ENCODE assay signal across 28 mouse cellular contexts in genomic region chr4:68806502-68806901, GRCm38 (mm10).
DNase-seq lines count a peak whose midpoint lies in the region; ATAC-seq and TF ChIP-seq lines count a peak whose summit lies in the region.
"Had no signal": no experiment of that assay in that cellular context is flagged by ENCODE, and none has a peak within 500 bp of the region (broad histone marks: within the 10 kb centered on the region; RNA-seq: fewer than 3 reads in every experiment).

No protein-coding gene starts in this region.

- WGBS in hindbrain, postnatal 0 days, result 64% methylated on average over 3 of the region's 3 CpGs
- 77% methylated on average over 3 of the region's 3 CpGs for WGBS in hindbrain, embryonic 12.5 days
- WGBS in midbrain, postnatal 0 days, result 80% methylated on average over 3 of the region's 3 CpGs
- WGBS in midbrain, embryonic 14.5 days, result 82% methylated on average over 3 of the region's 3 CpGs

- DNase-seq in cerebellum, adult 11 months, result no peak
- peak; percentile 31 for DNase-seq in hindbrain, postnatal 0 days (ENCODE audit: low spot score)
- peak; percentile 21 for DNase-seq in midbrain, postnatal 0 days (ENCODE audit: low spot score)
- DNase-seq in midbrain, embryonic 14.5 days, result no peak
- peak; percentile 20 for DNase-seq in retina, postnatal 1 day
- no peak for DNase-seq in adrenal gland, adult 2 months
- DNase-seq: cerebellum, adult 18-20 months; embryo, embryonic 11 days; gastrocnemius, postnatal 36 days; heart, adult 18-20 months; heart, postnatal 4 days; kidney, postnatal 36 days; right cerebral cortex, postnatal 25 days had no signal

- no peak overlapping the region for H3K4me2 ChIP-seq in hindbrain, postnatal 0 days (ENCODE audit: low read depth, low read length)
- H3K4me2 ChIP-seq in hindbrain, embryonic 12.5 days (replicated peaks), result no peak overlapping the region
- H3K4me2 ChIP-seq in midbrain, postnatal 0 days (ENCODE audit: low read depth, low read length, poor library complexity, severe bottlenecking), result no peak overlapping the region
- H3K4me2 ChIP-seq in midbrain, embryonic 14.5 days (ENCODE audit: low read length), result no peak overlapping the region
- H3K4me2 ChIP-seq: embryonic facial prominence, embryonic 12.5 days; forebrain, embryonic 15.5 days; heart, embryonic 12.5 days; limb, embryonic 13.5 days; liver, embryonic 11.5 days; lung, embryonic 15.5 days; stomach, embryonic 15.5 days had no signal

- H3K27ac ChIP-seq in hindbrain, postnatal 0 days, result no peak overlapping the region
- H3K27ac ChIP-seq in hindbrain, embryonic 12.5 days, result no peak overlapping the region
- no peak overlapping the region for H3K27ac ChIP-seq in midbrain, postnatal 0 days (ENCODE audit: low read depth, low read length)
- no peak overlapping the region for H3K27ac ChIP-seq in midbrain, embryonic 14.5 days (replicated peaks; ENCODE audit: low read depth, low read length)
- H3K27ac ChIP-seq: embryonic facial prominence, embryonic 12.5 days; forebrain, embryonic 15.5 days; layer of hippocampus, adult 2 months; left cerebral cortex, adult 2 months; limb, embryonic 13.5 days; lung, embryonic 15.5 days; midbrain, embryonic 10.5 days; stomach, embryonic 15.5 days had no signal

- no peaks in the 10 kb centered on the region for H3K36me3 ChIP-seq in hindbrain, postnatal 0 days (ENCODE audit: insufficient read depth, low read length)
- H3K36me3 ChIP-seq in hindbrain, embryonic 12.5 days, result no peaks in the 10 kb centered on the region
- H3K36me3 ChIP-seq in midbrain, postnatal 0 days (ENCODE audit: insufficient read depth, low read length), result no peaks in the 10 kb centered on the region
- H3K36me3 ChIP-seq in midbrain, embryonic 14.5 days (ENCODE audit: control insufficient read depth, insufficient read depth, low read length), result no peaks in the 10 kb centered on the region
- H3K36me3 ChIP-seq: embryonic facial prominence, embryonic 12.5 days; forebrain, embryonic 15.5 days; heart, embryonic 12.5 days; limb, embryonic 13.5 days; lung, embryonic 15.5 days; midbrain, embryonic 10.5 days; stomach, embryonic 15.5 days had no signal

- H3K9me3 ChIP-seq in hindbrain, postnatal 0 days (ENCODE audit: low read length), result no peaks in the 10 kb centered on the region
- H3K9me3 ChIP-seq in hindbrain, embryonic 12.5 days (replicated peaks), result no peaks in the 10 kb centered on the region
- H3K9me3 ChIP-seq in midbrain, postnatal 0 days (ENCODE audit: low read length), result no peaks in the 10 kb centered on the region
- no peaks in the 10 kb centered on the region for H3K9me3 ChIP-seq in midbrain, embryonic 14.5 days (ENCODE audit: control insufficient read depth, low read length)
- H3K9me3 ChIP-seq: embryonic facial prominence, embryonic 12.5 days; forebrain, embryonic 15.5 days; heart, embryonic 12.5 days; limb, embryonic 13.5 days; lung, embryonic 15.5 days; midbrain, embryonic 10.5 days; stomach, embryonic 15.5 days had no signal

- ATAC-seq in cerebellum, adult (ENCODE audit: insufficient number of reproducible peaks, low FRiP score, low TSS enrichment), result peak; percentile 68
- ATAC-seq in hindbrain, postnatal 0 days, result peak; percentile 43; the same call in 1 of the 2 replicates
- ATAC-seq in hindbrain, embryonic 12.5 days (ENCODE audit: low FRiP score), result no peak
- ATAC-seq in midbrain, postnatal 0 days (ENCODE audit: low FRiP score), result no peak
- no peak for ATAC-seq in midbrain, embryonic 14.5 days (ENCODE audit: low FRiP score, low TSS enrichment)
- ATAC-seq: forebrain, embryonic 15.5 days; intestine, postnatal 0 days; midbrain, embryonic 16.5 days had no signal

- H3K9ac ChIP-seq in hindbrain, postnatal 0 days (replicated peaks; ENCODE audit: low read length), result no peak overlapping the region
- no peak overlapping the region for H3K9ac ChIP-seq in hindbrain, embryonic 12.5 days
- H3K9ac ChIP-seq in midbrain, postnatal 0 days (replicated peaks; ENCODE audit: low read length, poor library complexity, severe bottlenecking), result no peak overlapping the region
- H3K9ac ChIP-seq in midbrain, embryonic 14.5 days (replicated peaks; ENCODE audit: low read length), result no peak overlapping the region
- H3K9ac ChIP-seq: embryonic facial prominence, embryonic 12.5 days; forebrain, embryonic 15.5 days; heart, embryonic 12.5 days; limb, embryonic 13.5 days; lung, embryonic 15.5 days; stomach, embryonic 15.5 days had no signal

- no peak overlapping the region for H3K4me3 ChIP-seq in hindbrain, postnatal 0 days (ENCODE audit: low read length)
- no peak overlapping the region for H3K4me3 ChIP-seq in hindbrain, embryonic 12.5 days
- no peak overlapping the region for H3K4me3 ChIP-seq in midbrain, postnatal 0 days (ENCODE audit: low read depth, low read length)
- no peak overlapping the region for H3K4me3 ChIP-seq in midbrain, embryonic 14.5 days (replicated peaks; ENCODE audit: low read depth, low read length)
- H3K4me3 ChIP-seq: embryonic facial prominence, embryonic 12.5 days; forebrain, embryonic 15.5 days; heart, embryonic 12.5 days; layer of hippocampus, adult 2 months; left cerebral cortex, adult 2 months; limb, embryonic 13.5 days; lung, embryonic 15.5 days; midbrain, embryonic 10.5 days; myocyte; stomach, embryonic 15.5 days had no signal

- H3K4me1 ChIP-seq in hindbrain, postnatal 0 days (ENCODE audit: insufficient read depth, low read length), result no peaks in the 10 kb centered on the region
- no peaks in the 10 kb centered on the region for H3K4me1 ChIP-seq in hindbrain, embryonic 12.5 days
- no peaks in the 10 kb centered on the region for H3K4me1 ChIP-seq in midbrain, postnatal 0 days (ENCODE audit: insufficient read depth, low read length)
- H3K4me1 ChIP-seq in midbrain, embryonic 14.5 days (ENCODE audit: control insufficient read depth, insufficient read depth, low read length), result no peaks in the 10 kb centered on the region
- H3K4me1 ChIP-seq: embryonic facial prominence, embryonic 12.5 days; forebrain, embryonic 15.5 days; heart, embryonic 12.5 days; lung, embryonic 15.5 days; midbrain, embryonic 10.5 days; stomach, embryonic 15.5 days had no signal

- no peaks in the 10 kb centered on the region for H3K27me3 ChIP-seq in hindbrain, postnatal 0 days (ENCODE audit: insufficient read depth, low read length)
- H3K27me3 ChIP-seq in hindbrain, embryonic 12.5 days, result no peaks in the 10 kb centered on the region
- no peaks in the 10 kb centered on the region for H3K27me3 ChIP-seq in midbrain, postnatal 0 days (ENCODE audit: insufficient read depth, low read length)
- H3K27me3 ChIP-seq in midbrain, embryonic 14.5 days (ENCODE audit: control insufficient read depth, insufficient read depth, low read length), result no peaks in the 10 kb centered on the region
- H3K27me3 ChIP-seq: embryonic facial prominence, embryonic 12.5 days; forebrain, embryonic 15.5 days; heart, embryonic 12.5 days; limb, embryonic 13.5 days; lung, embryonic 15.5 days; stomach, embryonic 15.5 days had no signal

- TF ChIP-seq CTCF in hindbrain, postnatal 0 days (IDR thresholded peaks at IDR 0.05; ENCODE audit: low read depth), result no peak
- TF ChIP-seq CTCF in midbrain, postnatal 0 days (IDR thresholded peaks at IDR 0.05), result no peak

Comparison
In these comparisons a context has a peak if more than half of its experiments do, and no peak if none do; other contexts are left out.
1. ATAC-seq: peak in cerebellum, adult (single experiment) and hindbrain, postnatal 0 days (single experiment); none in hindbrain, embryonic 12.5 days (single experiment), midbrain, postnatal 0 days (single experiment) and midbrain, embryonic 14.5 days (single experiment).
2. DNase-seq: peak in hindbrain, postnatal 0 days (single experiment), midbrain, postnatal 0 days (single experiment) and retina, postnatal 1 day (single experiment); none in cerebellum, adult 11 months (single experiment), midbrain, embryonic 14.5 days (single experiment) and adrenal gland, adult 2 months (single experiment).